Mouse (Mus musculus) heart, adult 11 months (tissue): ENCODE data around the gene Gm128.

Experiments
- DNase-seq: peaks from one replicate; pipeline ENCODE4 v3.0.0; 2022

Gene Gm128

DNA sequence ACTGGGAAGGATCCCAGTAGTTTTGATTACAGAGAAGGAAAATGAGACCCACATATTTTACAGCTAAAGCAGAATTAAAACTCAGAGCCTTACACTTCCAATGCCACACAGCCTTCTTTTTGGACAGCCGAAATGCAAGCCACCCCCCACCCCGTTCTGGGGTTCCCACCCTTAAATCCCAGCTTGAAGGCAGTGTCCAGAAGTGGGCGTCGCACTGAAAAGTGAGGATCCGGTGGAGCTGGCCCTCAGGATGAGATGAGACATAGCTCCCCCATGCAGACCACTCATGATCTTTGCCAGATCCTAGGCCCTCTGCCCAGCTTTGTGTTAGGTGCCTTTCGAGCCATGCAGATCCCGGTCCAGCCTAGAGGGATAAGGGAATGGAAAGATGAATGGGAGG is at the start of gene Gm128:
TSS of gene Gm128 (minus strand) at position 101 of the 400 bp plus-strand sequence.
- DNase-seq, result peak; percentile 87

DNA sequence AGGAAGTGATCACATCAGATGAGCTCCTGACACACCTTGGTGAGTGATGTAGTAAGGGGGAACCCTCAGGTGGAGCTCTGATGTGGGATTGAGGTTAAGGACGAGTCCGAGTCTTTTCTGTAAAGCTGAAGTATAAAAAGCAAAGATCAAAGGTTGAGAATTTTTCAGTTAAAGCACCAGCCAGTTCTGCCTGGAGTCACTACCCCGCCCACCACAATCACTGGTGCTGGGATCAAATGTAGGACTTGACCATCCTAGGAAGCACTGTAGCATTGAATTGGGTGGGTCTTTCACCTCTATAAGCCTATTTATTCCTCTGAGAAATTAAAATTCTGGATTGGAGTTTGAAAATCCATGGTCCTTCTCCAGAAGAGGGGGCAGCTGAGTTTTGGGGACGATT is 49.6 kb upstream of the Gm128 start:
- DNase-seq, result no peak

DNA sequence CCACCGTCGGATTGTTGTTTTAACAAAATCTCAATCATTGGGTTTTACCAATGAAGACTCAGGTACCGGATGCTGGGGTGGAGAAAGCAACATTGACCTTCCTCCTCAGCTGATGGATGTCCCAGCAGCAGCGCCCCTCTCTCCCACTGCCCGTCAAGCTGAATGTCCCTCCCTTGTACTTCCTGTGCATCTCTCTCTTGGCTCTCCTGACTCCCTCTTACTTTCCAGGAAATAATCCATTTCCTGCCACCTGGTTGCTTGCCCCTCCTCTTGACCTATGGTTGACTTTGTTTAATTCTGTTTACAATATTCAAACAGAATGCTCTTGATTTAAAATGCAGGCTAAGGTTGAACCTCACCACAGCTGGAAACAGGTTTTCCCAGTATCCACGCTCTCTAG is 48.8 kb upstream of the Gm128 start:
- no peak for DNase-seq

DNA sequence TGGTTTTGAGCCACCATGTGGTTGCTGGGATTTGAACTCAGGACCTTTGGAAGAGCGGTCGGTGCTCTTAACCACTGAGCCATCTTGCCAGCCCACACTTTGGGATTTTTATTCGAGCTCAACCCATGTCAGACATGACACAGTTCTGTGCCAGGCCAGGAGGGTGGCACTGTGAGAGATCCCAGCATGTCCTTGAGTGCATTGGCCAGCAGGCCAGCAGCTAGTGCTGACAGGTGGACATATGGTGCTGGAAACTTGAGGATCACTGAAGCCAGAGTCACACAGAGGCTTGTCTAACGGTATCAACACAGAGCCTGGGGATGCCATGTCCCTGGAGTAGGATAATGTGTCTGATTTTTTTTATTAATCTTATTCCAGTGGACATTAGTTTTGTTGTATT is 48.0 kb upstream of the Gm128 start:
- no peak for DNase-seq

DNA sequence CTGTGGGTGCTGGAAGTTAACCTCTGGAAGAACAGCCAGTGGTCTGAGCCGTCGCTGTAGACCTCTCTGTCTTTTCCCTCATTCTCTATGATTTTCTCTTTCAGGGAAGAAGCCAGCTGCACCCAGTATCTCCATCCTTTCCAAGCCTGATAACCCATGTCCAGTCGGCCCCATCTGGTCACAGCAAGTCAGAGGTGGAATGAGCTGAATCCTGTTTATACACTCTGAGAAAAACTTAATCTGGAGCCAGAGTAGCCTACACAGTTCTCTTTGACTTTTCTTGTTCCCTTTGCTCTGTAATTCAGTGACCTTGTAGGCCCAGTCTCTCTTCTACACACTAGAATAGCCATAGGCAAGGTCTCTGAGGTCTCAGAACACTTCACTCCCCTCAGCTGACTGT is 46.1 kb upstream of the Gm128 start:
- no peak for DNase-seq

DNA sequence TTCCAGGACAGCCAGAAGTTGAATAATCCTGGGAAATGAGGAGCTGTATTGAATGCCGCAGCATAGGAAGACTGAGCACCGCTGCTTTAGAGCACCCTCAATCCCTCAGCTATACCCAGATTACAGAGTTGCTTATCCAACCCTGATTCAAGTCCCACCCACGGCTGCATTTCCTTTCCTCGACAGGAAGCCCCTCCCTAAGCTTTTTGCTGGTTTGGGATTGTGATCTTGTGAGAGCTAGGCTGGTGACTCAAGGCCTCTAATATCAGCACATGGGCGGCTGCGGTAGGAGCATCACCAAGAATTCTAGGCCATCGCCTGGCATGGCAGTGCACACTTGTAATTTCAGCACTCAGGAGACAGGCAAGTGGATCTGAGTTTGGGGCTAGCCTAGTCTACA is 45.1 kb upstream of the Gm128 start:
- DNase-seq, result peak; percentile 96

DNA sequence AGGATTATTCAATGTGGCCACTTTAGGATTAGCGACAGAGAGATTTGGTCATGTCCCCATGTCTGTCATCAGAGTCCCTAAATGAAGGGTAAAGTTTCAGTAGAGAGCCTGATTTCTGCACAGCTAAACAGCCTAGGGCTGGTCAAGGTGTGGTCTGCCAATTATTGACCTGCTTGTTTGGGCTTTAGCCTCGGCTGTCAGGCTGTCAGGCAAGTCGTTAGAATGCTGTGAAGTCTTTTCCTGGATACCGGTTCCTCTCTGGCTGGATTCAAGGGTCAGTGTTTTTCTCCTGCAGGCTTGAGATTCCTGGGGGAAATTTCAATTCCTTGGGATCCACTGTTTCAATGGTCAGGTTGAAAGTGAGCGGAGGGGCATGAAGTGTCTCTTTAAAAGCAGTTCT is 44.6 kb upstream of the Gm128 start:
- no peak for DNase-seq

DNA sequence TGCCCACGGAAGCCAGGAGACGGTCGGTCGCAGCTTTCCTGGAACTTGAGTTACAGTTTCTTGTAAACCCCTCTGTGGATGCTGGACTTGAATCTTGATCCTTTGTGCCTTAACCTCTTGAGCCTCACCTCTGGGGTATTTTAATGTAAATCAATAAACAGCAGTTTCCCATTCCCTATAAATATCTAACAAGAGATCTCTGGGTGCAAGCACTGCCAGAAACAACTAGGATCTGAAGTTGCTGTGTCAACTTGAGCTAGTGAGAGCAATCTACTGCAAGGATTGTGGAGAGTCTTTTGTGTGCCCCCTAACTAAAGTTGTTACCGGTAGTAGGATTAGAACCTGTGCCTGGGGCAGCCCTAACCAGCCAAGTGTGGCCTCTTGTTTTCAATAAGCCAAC is 44.0 kb upstream of the Gm128 start:
- no peak for DNase-seq

DNA sequence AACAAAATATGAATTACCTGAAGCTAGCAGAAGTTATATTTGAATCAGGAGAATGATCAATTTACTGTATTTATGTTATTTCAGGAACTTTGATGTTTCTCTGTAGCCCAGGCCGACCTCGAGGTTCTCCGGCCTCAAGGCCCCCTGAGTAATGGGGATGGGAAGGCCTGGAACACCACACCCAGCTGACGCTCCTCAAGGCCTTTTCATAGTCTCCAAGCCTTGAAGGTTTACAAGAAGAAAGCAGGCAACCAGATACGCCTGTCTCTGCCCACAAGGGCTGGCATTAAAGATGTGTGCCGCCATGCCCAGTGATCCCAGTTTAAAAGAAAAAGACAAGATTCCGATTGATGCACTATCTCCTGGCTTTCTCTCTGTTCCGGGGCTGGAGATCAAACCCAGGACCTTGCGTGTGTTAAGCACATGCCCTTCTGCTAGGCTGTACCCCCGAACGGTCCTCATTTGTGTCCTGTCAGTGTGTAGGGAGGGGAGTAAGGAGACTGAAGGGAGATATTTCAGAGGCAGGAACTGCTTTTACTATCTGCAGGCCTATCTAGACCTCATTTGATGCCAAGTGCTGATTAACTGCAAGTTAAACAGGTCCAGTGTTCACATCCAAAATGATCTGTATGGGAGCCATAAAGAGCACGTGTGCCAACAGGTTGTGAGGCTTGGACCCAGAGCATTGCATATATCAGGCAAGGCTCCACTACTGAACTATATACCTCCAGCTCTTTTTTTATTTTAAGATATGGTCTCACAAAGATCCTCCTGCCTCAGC is 43.3 kb upstream of the Gm128 start:
- no peak for DNase-seq

DNA sequence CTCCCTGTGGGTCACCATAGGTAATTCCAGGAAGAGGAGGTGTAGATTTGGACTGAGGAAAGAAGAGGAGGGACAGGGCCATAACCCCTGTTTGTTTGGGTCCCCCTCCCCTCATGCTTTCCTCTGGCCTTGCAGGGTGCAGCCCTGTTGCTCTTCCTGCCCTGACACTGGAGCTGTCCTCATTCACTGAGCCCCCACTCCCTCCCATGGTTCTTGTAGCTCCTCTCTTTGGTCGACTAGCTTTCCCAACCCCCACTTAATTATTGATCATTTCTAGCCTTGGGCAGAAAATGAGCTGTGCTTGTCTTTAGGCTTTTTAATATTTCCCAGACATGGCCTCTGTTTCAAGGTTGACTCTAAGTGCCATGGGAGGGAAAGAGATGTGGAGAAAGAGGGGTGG is 42.7 kb upstream of the Gm128 start:
- no peak for DNase-seq

DNA sequence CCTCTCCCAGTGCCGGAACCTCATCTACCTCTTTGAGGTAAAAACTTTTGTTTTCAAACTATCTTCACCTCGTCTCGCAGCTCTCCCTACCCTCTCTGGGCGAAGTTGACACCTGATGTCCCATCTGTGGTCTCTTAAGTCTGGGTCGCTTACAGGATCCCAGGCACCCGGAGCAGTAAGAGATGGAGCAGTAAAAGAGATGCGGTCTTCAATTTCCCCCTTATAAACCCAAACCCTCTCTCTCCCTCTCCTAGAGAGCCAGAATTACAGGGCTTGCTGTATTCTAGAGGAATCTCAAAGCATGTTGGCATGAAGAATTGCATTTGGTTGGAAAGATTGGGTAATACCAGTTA is 42.2 kb upstream of the Gm128 start:
- DNase-seq, result no peak

DNA sequence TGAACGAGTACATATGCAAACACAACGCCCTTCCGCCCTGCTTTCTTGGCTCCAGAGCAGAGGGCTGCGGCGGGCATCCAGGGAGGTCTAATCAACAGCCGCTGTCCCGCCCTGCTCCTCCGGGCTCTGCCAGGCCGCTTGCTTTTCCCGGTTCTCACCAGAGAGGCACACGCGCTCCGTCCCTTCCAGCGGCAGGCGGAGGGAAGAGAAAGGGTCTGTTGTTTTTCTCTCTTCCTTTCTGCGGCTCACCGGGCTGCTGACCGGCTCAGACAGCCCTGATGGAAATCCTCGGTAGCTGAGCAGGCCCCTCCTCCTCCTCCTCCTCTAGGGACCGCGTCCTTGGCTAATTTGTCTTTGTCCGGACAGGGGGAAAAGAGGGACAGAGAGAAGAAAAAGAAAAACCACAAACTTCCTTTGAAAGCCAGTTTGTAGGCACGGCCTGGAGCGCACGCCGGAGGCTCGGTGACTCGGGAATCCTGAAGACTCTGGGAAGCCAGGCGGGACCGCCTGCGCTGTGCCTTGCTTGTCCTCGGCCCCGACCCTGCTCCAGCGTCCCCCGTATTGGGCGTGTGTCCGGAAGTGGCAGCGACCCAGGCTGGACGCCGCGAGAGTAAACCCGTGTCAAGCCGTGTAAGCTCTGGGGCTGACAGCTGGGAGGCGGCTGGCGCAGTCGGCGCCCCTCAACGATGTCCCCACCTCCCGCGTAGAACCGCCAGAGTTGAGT is 41.6 kb upstream of the Gm128 start:
- peak; percentile 99 for DNase-seq

DNA sequence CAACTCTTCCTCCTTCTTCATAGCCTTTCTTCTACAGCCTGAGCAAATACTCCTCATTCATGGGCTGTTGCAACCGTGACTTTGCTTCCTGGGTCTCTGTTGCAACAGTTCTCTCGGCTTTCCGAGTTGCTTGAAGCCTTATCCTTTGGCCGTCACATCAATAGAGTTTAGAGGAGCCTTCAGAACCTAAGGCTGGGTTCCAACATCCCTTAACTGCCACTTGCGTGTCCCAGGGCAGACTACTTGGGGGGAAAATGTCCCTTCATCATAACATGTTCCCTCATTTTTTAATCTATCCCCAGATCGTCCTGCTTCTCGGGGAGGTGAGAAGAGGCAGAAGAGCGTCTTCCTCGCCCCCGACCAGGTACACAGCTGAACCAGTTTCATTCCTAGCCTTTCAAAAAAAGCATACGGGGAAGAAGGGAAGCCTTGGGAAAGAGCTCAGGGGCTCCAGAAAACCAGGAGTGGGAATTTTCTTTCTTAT is 41.0 kb upstream of the Gm128 start:
- DNase-seq, result peak; percentile 95

DNA sequence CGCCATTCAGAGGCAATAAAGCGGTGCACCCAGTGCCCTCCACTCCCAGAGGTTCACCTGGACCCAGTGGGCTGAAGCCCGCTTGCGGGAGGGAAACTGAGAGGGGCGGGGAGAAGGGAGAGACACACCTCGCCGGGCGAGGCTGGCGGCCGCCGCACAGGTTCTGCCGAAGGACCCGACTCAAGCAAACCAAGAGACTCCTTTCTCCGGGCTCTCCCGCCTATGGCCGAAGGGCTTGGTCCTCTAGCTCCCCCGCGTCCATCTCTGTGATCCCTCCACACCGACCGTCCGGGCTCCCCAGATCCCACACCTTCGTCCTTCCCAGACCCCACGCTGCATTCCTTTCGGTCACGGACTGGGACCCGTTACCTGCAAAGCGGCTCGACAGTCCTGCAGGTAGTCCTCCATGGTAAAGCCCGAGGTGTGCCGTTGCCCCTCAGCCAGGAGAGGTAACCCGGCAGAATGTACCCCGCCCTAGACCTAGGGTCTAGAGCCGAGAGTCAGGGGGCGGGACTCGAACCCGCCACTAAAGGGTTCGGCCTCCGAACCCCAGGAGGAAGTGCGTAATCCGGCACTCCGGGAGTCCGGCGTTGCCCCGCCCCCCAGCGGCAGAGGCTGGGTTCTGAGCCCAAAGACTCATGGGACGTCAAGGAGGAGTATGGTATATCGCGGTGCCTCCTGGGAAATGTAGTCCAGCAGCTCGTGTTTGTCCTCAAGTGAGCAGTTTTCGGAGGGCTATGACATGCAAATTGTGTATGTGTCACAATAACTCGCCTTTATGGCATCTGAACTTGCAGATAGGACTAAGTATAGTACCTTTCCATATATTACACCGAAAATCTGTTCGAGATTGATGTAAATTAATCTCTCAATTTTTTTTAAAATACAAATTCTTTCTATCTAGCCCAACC is 40.1 kb upstream of the Gm128 start, which contains the start of the genes Mindy1 and Prune1:
TSS of gene Mindy1 (plus strand) at position 130 of the 911 bp plus-strand sequence.
TSS of gene Prune1 (minus strand) at position 861 of the 911 bp plus-strand sequence.
- peak; percentile 100 for DNase-seq

DNA sequence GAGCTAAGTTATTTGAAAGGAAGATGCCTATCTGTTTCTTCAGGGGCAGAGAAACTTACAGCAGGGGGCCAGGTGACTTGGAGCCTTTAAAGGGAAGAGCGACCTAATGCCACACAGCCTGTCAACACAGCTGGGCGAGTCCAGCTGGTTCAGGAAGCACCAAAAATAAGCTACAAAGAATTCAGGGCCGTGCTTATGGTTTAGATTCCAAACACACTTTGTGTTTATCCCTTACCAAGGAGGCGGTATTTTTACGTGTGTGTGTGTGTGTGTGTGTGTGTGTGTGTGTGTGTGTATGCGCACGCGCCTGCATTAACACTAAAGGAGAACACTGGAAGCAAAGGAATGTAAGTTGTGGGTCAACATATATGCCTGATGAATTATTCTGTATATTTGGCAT is 39.3 kb upstream of the Gm128 start:
- DNase-seq, result no peak

DNA sequence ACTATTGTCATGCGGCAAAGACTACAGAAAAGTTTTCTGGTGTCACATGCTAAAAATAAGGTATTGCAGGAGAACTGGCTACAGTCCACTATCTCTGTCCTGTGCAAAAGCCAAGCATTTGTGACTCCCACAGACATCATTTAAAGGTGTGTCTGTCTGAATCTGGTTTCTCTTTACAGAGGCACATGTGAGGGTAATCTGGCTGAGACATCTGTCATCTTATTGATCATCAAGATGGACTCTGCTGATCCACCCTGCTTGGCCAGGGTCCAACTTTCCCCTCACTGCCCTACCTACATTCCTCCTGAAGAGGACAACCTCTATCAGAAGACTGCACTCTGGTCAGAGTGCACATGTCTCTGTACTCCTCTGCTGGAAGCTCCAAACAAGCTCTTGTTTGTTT is 35.8 kb upstream of the Gm128 start:
- DNase-seq, result no peak

DNA sequence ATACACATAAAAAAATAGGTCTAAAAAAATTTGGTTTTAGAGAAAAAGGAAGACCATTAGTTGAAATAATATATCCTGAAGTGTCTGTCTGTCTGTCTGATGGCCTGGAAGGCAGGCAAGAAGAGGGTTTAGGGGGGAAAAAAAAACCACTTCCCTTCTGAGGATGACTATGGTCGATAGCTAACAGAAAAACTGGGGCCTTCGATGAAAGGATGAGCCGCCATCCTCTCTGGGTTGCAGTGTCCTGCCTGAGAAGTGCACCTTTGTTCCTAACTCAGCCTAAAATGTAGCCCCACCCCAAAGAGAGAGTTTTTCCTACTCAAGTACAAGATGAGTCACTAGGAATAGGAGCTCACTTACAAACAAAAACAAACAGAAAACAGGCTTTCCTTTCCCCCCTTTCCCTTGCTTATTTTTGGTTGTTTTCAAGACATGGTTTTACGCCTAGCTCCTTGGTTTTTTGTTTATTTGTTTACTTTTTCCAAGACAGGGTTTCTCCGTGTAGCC is 35.1 kb upstream of the Gm128 start:
- DNase-seq, result no peak

DNA sequence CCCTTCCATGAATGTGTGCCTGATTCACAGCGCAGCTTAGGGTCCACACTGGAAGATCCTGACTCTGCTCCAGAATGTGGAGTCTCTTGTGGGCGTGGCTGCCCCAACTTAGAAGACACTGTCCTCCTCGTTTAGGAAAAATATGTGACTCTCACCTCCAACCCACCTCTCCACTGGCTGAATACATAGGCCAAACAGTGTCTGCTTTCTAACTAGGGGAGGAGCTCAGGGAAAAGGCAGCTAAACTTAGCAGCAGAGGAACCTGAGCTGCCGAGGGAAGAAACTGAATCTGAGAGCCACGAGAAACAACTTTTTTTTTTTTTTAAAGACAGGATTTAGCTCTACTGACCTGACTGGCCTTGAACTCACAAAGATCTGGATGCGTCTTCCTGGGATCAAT is 33.8 kb upstream of the Gm128 start:
- DNase-seq, result no peak

DNA sequence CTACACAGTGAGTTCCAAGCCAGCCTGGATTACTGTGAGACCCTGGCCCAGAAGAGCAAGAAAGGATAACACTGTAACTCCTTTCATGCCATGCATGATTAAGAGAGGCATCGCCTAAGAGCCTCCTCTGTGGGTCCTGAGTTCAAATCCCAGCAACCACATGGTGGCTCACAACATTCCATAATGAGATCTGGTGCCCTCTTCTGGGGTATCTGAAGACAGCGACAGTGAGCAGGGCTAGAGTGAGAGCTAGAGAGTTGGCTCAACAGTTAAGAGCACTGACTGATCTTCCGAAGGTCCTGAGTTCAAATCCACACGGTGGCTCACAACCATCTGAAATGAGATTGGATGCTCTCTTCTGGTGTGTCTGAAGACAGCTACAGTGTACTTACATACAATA is 33.1 kb upstream of the Gm128 start:
- DNase-seq, result no peak

DNA sequence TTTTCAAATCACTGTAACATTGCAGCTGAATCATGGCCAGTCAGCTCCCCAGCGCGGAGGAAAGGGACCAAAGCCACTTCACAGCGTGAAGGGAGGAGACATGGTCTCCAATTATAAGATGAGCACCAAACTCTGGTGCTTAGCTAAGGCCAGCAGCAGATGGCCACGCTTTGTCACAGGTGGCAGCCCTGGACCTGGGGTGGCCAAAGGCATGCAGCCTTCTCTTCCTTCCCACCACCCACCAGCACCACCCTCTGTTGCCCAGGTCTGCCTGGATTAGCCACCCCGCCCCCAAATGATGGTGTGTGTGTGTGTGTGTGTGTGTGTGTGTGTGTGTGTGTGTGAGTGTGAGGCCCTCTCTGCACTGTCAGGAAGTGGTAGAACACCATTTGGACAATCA is 32.1 kb upstream of the Gm128 start:
- DNase-seq, result no peak

DNA sequence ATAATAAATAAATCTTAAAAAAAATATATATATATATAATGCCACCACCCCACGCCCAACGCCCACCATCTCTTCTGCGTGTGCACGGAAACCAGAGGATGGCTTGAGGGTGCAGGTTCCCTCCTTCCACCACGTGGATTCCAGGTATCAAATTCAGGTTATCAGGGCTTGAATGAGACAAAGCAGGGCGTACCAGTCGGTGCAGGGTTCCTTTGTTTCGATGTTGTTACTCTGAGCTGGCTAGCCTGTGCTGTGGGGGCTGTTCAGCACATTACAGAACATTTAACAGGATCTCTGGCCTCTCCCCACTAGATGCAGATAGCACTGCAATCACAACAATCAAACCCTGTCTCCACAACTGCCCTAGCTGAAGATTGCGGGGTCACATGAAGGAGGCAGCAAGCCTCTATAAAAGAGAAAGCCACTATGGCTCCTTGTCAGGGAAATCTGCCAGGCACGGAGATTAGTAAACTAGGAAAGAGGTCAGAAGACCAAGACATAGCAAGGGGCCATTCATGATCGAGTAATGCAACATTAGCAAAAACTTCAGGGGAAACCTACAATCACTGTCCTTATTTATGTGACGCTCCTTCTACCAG is 29.5 kb upstream of the Gm128 start:
- no peak for DNase-seq

DNA sequence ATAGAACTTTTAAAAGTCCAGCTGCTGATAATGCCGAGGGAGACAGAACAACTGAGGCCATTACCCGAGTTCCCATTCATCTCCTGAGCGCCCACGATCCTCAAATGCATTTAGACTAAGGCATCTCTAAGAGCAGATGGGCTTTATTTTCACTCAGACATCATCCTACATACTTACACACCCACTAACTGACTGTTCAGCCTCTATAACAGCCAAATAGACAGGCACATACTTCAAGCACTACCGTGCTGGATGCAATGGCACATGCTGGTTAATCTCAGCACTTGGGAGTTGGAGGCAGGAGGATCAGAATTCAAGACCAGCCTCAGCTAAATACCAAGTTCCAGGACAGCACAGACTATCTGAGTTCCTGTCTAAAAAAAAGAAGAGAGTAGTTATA is 28.4 kb upstream of the Gm128 start:
- no peak for DNase-seq

DNA sequence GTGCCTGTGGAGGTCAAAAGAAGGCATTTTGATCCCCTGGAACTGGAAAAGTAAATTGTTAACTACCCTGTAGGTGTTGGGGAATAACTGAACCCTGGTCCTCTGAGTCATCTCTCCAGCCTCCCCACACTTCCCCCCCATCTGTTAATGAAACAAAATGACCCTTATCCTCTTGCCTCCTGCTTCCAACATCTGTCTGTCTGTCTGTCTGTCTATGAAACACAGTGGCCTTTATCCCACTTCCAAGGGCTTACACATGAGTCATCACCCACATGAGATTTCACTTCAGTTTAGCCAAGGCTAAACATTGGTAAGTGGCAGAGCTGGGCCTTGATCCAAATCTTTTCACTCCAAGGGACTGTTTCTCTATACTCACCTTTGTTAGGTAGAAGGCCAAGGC is 26.5 kb upstream of the Gm128 start:
- DNase-seq, result no peak
